In genomic region chr13:81706311-81706710, GRCm38 (mm10) we compare ENCODE assay signal across 28 mouse cellular contexts. TPM values are rescaled to one million over a fixed set of nuclear protein-coding genes. Genes with fewer than 3 reads are reported as not detected.
"Had no signal": no experiment of that assay in that cellular context is flagged by ENCODE, and none has a peak within 500 bp of the region (broad histone marks: within the 10 kb centered on the region; RNA-seq: fewer than 3 reads in every experiment).

No protein-coding gene starts in this region.

- H3K9ac ChIP-seq: embryonic facial prominence, embryonic 12.5 days; embryonic facial prominence, embryonic 13.5 days; embryonic facial prominence, embryonic 15.5 days; forebrain, embryonic 12.5 days; forebrain, embryonic 13.5 days; forebrain, embryonic 15.5 days; forebrain, postnatal 0 days had no signal

- H3K4me2 ChIP-seq: embryonic facial prominence, embryonic 12.5 days; embryonic facial prominence, embryonic 13.5 days; embryonic facial prominence, embryonic 15.5 days; forebrain, embryonic 12.5 days; forebrain, embryonic 13.5 days; forebrain, embryonic 15.5 days had no signal

- H3K36me3 ChIP-seq: embryonic facial prominence, embryonic 12.5 days; embryonic facial prominence, embryonic 13.5 days; embryonic facial prominence, embryonic 15.5 days; forebrain, embryonic 15.5 days had no signal

- H3K27ac ChIP-seq: embryonic facial prominence, embryonic 10.5 days; embryonic facial prominence, embryonic 12.5 days; embryonic facial prominence, embryonic 13.5 days; embryonic facial prominence, embryonic 15.5 days; forebrain, embryonic 10.5 days; forebrain, embryonic 12.5 days; forebrain, embryonic 13.5 days; forebrain, embryonic 15.5 days; gastrocnemius, adult 2 months; heart, adult 2 months had no signal

- H3K4me3 ChIP-seq: embryonic facial prominence, embryonic 10.5 days; embryonic facial prominence, embryonic 12.5 days; embryonic facial prominence, embryonic 13.5 days; embryonic facial prominence, embryonic 15.5 days; erythroblast, embryonic 14.5 days; forebrain, embryonic 10.5 days; forebrain, embryonic 12.5 days; forebrain, embryonic 13.5 days; forebrain, embryonic 15.5 days; gastrocnemius, adult 2 months; heart, adult 2 months had no signal

- H3K4me1 ChIP-seq: embryonic facial prominence, embryonic 12.5 days; embryonic facial prominence, embryonic 15.5 days had no signal

- ATAC-seq: forebrain, embryonic 13.5 days; forebrain, embryonic 14.5 days; forebrain, embryonic 15.5 days; forebrain, embryonic 16.5 days; forebrain, postnatal 0 days had no signal

- DNase-seq: cerebellum, adult 2 months; cerebellum, adult 8-10 months; cerebellum, adult 9-10 months; cerebellum, adult 9-11 months; cerebellum, postnatal 10 days; cerebellum, postnatal 14 days; cerebellum, postnatal 25 days; cerebellum, postnatal 36 days; embryo, embryonic 11 days; forebrain, postnatal 0 days; gastrocnemius, adult 2 months; gastrocnemius, postnatal 10 days; gastrocnemius, postnatal 14 days; gastrocnemius, postnatal 25 days; gastrocnemius, postnatal 36 days; heart, adult 18-20 months; heart, adult 2 months had no signal

- H3K27me3 ChIP-seq: embryonic facial prominence, embryonic 12.5 days; embryonic facial prominence, embryonic 13.5 days; embryonic facial prominence, embryonic 15.5 days; forebrain, embryonic 12.5 days; forebrain, embryonic 13.5 days; forebrain, embryonic 15.5 days had no signal

- H3K9me3 ChIP-seq: embryonic facial prominence, embryonic 10.5 days; embryonic facial prominence, embryonic 12.5 days; embryonic facial prominence, embryonic 13.5 days; embryonic facial prominence, embryonic 15.5 days; forebrain, embryonic 10.5 days; forebrain, embryonic 12.5 days; forebrain, embryonic 13.5 days; forebrain, embryonic 15.5 days had no signal

RNA-seq across cellular contexts. Expression of gene Mblac2, which starts 4.8 kb away (rescaled TPM):
- polyA plus RNA-seq: erythroblast, embryonic 14.5 days had no signal
